ENCODE assay signal across 27 mouse cellular contexts in the genomic region with DNA sequence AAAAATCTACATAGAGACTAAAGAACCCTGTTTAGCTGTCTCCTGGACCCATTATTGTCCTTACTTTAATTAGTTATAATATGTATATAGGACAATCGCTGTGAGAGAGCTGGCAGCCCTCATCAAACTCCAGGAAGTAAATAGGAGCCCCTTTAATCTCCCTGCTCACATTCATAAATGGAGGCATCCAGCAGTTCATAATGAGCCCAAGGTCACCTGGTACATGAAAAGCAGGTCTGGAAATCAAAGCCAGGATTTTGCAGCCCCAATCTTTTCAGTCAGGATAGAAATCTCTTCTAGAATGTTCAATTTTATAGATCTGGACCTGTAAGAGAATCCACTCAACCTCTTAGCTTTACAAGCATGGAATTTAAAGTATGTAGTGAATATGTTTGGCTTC.
"Had no signal": no experiment of that assay in that cellular context is flagged by ENCODE, and none has a peak within 500 bp of the region (broad histone marks: within the 10 kb centered on the region; RNA-seq: fewer than 3 reads in every experiment).

No protein-coding gene starts in this region.

- H3K9ac ChIP-seq: heart, embryonic 12.5 days; hindbrain, embryonic 12.5 days; hindbrain, embryonic 14.5 days; intestine, embryonic 15.5 days; limb, embryonic 13.5 days; limb, embryonic 15.5 days; liver, embryonic 12.5 days; liver, embryonic 14.5 days had no signal

- H3K27me3 ChIP-seq: heart, embryonic 12.5 days; hindbrain, embryonic 12.5 days; intestine, embryonic 15.5 days; limb, embryonic 13.5 days; limb, embryonic 15.5 days; liver, embryonic 12.5 days had no signal

- H3K4me1 ChIP-seq: heart, embryonic 10.5 days; heart, embryonic 12.5 days; hindbrain, embryonic 10.5 days; hindbrain, embryonic 12.5 days; intestine, embryonic 15.5 days; limb, embryonic 13.5 days; limb, embryonic 15.5 days; liver, embryonic 12.5 days had no signal

- H3K36me3 ChIP-seq: heart, embryonic 10.5 days; heart, embryonic 12.5 days; hindbrain, embryonic 10.5 days; hindbrain, embryonic 12.5 days; intestine, embryonic 15.5 days; limb, embryonic 13.5 days; limb, embryonic 15.5 days; liver, embryonic 12.5 days had no signal

- DNase-seq: gastrocnemius, adult 2 months; gastrocnemius, postnatal 10 days; gastrocnemius, postnatal 25 days; heart, adult 18-20 months; heart, postnatal 10 days; heart, postnatal 4 days; kidney, adult 18-20 months; kidney, adult 8-10 months; kidney, postnatal 10 days; kidney, postnatal 25 days; kidney, postnatal 4 days; left cerebral cortex, postnatal 4 days had no signal

- H3K9me3 ChIP-seq: heart, embryonic 10.5 days; heart, embryonic 12.5 days; hindbrain, embryonic 10.5 days; hindbrain, embryonic 12.5 days; intestine, embryonic 15.5 days; limb, embryonic 13.5 days; limb, embryonic 15.5 days; liver, embryonic 12.5 days had no signal

- H3K27ac ChIP-seq: gastrocnemius, adult 2 months; heart, embryonic 10.5 days; hindbrain, embryonic 10.5 days; hindbrain, embryonic 12.5 days; hindbrain, embryonic 14.5 days; intestine, embryonic 15.5 days; layer of hippocampus, adult 2 months; left cerebral cortex, adult 2 months; limb, embryonic 13.5 days; limb, embryonic 15.5 days; liver, embryonic 12.5 days; liver, embryonic 14.5 days had no signal

- ATAC-seq: hindbrain, embryonic 16.5 days; inflammation-experienced regulatory T-cells, adult 6 months; intestine, embryonic 15.5 days; intestine, postnatal 0 days; liver, embryonic 12.5 days had no signal

- H3K4me3 ChIP-seq: gastrocnemius, adult 2 months; heart, embryonic 10.5 days; heart, embryonic 12.5 days; hindbrain, embryonic 10.5 days; hindbrain, embryonic 12.5 days; intestine, embryonic 15.5 days; layer of hippocampus, adult 2 months; left cerebral cortex, adult 2 months; limb, embryonic 13.5 days; limb, embryonic 15.5 days; liver, embryonic 12.5 days had no signal

- H3K4me2 ChIP-seq: heart, embryonic 12.5 days; hindbrain, embryonic 12.5 days; hindbrain, embryonic 14.5 days; intestine, embryonic 15.5 days; limb, embryonic 13.5 days; limb, embryonic 15.5 days; liver, embryonic 12.5 days had no signal
